Mouse (Mus musculus) E14TG2a.4 (cell line): ENCODE measurements around the gene Npas2.

Experiments
- CTCF ChIP-seq: conservative IDR thresholded peaks from 2 replicates; pipeline ENCODE4 v1.5.1; 2014; ENCODE audit warnings: low read length
- NANOG ChIP-seq: IDR thresholded peaks from 2 replicates; pipeline ENCODE4 v1.6.1; 2014; ENCODE audit warnings: borderline replicate concordance, low read length, mixed read lengths

GRCm38 (mm10) chr1:39287831-39288230, 94.3 kb downstream of the Npas2 start:
- no peak for TF ChIP-seq CTCF
- no peak for TF ChIP-seq NANOG
